Mouse (Mus musculus): ENCODE measurements around the gene Zfp853.

The Zfp853 gene

GRCm38 (mm10) chr5:143289299-143289698, 4.1 kb downstream of the Zfp853 start:
- no peak for DNase-seq

- DNase-seq, result no peak
Measured at GRCm38 (mm10) chr5:143288378-143288911, 5.0 kb downstream of the Zfp853 start.

DNA sequence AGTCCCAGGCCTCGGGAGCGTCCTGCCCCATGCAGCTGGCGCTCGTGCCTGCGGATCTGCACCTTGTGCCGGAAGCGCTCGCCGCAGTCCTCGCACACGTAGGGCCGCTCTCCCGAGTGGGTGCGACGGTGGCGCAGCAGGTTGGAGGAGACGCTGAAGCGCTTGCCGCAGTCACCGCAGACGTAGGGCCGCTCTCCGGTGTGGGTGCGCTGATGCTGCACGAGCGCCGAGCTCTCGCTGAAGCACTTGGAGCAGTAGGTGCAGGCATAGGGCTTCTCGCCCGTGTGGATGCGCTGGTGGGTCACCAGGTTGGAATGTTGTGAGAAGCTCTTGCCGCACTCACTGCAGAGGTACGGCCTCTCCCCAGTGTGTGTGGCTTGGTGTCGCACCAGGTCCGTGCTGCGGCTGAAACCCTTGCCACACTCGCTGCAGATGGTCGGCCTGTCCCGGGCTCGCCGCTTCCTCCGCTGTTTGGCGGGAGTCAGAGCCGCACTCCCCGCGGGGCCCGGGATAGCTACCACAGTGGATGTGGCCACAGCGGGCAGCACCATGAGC, 5.6 kb downstream of the Zfp853 start:
- DNase-seq, result no peak

DNA sequence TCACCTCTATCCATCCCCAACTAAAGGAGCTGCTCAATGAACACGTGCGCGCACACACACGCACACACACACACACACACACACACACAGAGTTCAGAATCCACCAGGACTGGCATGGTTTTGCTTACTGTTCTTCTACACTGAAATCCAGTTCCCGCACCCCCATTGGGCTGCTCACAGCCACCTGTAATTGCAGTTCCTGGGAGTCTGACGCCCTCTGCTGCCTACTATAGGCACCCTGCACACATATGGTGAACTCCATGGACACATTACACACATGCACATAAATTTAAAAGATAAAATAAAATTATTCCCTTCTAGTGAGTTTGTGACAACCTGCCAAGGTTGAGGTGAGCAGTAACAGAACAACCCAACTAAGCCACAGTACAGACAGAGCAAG, 8.7 kb downstream of the Zfp853 start:
- peak in 1 of 2 experiments; percentile 23 for DNase-seq

DNA sequence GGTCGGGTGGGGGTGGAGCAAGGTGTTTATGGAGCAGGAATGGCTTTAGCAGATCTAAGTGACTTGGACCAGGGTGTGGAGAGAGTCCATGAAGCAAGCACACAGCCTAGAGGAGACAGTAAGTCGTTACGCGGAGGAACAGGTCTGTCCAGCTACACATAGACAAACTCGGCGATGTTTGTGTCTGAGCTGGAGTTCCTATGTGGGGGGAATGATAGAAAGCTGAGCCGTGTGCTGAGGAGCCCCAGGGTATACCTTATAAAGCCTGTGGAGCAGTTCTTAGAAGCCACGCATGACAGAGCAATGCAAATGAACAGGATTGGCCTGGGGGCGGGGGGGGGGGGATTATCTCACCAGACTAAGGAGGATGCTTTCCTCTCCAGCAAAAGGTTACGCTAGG, 14.2 kb downstream of the Zfp853 start:
- no peak for DNase-seq

DNA sequence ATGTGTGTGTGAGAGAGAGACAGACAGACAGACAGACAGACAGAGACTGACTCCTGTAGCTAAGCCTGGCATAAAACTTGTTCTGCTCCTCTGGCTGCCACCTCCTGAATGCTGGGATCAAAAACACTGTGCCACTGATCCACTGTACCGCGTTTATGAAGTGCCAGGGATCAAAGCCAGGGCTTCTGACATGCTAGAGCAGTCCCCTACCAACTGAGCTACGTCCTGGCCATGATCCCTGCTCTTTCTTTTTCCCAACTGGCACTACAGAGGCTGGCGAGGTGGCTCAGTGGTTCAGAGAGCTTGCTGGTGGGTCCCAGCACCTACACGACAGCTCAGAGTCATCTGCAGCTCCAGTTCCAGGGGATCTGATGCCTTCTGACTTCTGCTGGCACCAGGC, 17.7 kb downstream of the Zfp853 start:
- DNase-seq, result no peak

GRCm38 (mm10) chr5:143272540-143273330, 20.7 kb downstream of the Zfp853 start:
- no peak for DNase-seq

GRCm38 (mm10) chr5:143272108-143272507, 21.3 kb downstream of the Zfp853 start:
- DNase-seq, result no peak

DNA sequence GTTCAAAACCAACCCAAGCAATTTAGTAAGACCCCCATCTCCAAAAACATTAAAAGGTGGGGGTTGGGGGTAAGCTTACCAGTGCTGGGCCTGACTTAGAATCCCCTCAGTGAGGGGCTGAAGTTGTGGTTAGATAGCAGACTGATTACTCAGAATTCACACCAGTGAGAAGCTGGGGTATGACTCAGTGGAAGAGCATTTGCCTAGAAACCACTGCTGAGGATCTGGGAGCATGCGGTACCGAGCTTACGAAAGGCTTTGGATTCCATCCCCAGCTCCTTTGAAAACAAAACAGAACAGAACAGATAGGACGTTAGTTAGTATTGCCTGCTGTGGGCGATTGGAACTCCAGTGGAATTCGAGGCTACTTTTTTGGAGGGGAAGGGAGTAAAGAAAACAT, 21.8 kb downstream of the Zfp853 start:
- DNase-seq, result no peak

DNA sequence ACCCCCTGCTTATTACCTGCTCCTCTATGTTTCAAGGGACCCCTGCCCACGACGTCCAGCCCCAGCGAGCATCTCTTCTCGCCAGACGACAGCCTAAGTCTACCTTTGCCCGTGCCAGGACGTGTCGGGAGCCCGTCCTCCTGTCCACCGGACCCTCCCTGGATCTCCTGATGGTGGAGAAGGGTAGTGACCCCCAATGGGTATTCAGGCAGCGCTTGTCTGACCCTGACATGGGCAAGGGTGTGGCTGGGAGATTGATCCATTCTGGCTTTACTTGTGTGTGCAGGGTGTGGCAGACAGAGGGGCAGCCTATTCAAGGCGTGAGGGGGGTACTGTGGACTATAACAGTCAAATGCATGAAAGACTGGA, 23.3 kb downstream of the Zfp853 start:
- no peak for DNase-seq

DNA sequence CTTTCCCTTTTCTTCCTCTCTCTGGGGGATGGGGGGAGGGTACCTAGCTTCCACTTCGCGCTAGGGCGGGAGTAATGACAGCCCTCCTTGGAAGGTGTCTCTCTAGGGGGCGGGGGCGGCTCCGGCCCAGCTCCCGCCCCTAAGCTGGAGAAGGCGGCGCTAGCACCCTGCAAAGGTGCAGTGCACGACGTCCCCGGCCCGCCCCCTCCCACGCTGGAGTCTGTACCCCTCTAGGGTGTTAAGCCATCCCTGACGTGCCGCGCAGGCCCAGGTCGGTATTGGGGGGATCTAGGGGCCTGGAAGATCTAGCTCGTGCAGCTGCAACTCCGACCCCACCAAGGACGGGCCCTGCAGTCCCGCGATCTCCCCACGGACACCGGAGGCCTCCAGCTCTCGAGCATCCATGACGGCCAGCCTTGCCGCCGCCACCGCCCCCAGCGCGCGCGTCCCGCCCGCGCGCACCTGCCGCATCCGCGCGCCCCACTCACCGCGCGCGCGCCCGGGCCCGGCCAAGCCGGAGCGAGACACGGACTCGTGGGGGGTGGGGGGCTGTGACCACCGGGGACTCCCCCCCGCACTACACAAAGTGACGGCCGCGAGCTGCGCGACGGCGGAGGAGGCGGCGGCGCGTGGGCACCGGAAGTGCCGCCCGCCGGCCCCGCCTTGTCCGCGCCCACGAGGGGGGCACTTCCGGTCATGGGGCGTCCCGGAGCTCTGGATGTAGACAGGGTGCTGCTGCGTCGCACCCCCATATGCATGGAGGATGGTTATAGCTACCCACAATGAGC, 23.9 kb downstream of the Zfp853 start, which contains the start of gene Zfp316:
Gene Zfp316 (minus strand): TSS at position 660 of the 788 bp plus-strand sequence.
- DNase-seq, result peak; percentile 63 to 67

DNA sequence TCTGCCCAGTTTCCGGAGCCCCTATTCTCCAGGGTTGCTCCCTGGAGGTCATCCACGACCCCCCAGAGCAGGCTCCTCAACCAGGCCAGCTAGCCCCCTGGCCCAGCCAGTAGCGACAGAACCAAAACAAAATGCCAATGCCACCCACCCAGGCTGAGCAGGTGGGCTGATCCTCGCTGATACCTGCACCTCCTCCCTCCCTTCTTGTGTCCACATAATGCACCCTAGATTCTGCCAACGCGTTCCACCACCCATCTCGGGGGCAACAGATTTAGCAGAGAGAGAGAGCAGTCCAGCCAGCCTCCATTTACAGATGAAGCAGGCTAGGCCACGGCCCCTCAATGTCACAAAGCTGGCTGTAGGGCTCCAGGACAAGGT, 24.4 kb downstream of the Zfp853 start:
- DNase-seq, result no peak

GRCm38 (mm10) chr5:143266794-143267193, 26.6 kb downstream of the Zfp853 start:
- no peak for DNase-seq

DNA sequence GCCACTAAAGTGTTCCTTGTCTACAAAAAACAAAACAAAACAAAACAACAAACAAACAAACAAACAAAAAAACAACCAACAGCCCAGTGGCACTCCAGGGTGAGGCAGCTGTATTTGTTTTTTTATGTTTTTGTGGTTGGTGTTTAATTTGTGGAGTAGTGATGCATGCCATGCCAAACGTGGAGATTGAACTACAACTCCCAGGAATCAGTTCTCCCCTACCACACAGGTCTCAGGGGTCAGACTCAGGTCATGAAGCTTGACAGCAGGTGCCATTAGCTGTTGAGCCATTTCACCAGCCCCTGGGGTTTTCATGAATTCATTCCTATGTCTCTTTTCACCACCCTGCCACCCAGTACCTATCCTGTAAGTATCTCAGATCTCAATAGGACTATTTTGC, 28.0 kb downstream of the Zfp853 start:
- no peak for DNase-seq

DNA sequence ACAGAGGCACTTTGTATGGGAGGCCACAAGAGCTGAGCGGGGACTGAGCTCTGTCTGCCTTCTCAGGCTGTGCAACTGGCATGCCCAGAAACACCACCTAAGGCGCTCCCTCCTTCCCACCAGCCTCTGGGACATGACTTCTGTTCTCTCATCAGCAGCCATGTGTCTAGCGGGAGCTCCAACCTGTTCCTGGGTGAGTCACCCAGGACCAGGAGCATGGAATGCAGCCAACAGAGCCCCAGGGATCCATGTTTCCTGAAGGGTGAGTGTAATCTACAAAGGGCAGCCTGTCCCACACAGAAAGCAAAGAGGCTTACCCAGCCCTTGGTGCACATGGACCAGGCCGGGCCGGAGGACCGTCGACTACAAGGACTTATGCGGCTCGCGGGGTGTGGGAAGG, 28.7 kb downstream of the Zfp853 start:
- no peak for DNase-seq

DNA sequence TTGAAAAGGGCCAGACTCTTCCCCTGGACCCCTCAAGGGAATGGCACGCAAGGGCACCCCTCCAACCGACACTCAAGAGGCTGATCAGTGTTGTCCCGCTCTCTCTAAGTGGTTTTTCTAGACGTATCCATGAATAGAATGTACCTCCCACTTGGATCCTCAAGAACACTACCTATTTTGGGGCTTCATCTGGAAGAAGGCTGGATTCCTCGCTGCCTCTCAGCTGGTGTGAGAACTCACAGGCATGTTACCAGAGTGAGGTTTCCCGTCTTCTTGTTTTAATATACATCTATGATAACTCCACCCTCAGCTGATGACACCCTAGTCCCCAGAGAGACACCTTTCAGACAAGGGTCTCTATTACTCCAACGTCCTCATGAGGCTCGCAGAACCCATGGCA, 31.8 kb downstream of the Zfp853 start:
- DNase-seq, result no peak

GRCm38 (mm10) chr5:143255802-143256201, 37.6 kb downstream of the Zfp853 start:
- DNase-seq, result no peak

DNA sequence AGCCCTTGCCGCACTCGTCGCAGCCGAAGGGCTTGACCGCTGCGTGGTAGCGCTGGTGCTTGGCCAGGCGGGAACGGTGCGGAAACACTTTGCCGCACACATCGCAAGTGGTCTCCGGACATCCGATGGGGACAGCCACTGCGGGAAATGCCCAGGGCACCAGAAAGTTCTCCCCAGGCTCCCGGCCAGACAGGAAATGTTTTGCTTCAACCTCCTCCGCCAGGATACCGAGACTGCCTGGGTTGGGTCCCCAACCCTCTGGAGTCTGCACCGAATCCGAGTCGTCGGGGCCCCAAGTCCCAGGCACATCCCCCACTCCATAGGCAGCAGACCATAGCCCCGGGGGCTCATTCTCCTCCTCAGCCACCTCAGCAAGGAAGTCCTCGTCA, 38.3 kb downstream of the Zfp853 start:
- no peak for DNase-seq

DNA sequence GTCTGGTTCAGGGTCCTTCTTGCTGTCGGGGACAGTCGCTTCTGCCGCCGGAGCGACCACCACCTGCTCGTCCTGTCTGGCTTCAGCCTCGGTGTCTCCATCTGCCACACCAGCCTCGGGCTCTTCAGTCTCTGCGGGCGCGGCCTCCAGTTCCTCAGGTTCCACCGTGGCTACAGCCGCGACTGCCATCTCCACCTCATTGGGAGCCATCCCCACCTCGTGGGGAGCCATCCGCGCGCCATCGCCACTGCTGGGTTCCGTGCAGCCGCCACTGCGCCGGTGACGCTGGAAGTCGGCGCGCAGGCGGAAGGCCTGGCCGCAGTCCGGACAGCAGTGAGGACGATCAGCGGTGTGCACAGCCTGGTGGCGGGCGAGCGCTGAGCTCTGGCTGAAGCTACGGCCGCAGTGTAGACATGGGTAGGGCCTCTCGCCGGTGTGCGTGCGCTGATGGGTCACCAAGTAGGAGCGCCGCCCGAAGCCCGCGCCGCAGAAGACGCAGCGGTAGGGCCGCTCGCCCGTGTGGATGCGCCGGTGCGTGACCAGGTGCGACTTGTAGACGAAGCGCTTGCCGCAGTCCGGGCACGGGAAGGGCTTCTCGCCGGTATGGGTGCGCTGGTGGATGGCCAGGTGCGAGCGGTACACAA, 38.8 kb downstream of the Zfp853 start:
- DNase-seq, result peak in 1 of 2 experiments; percentile 7

DNA sequence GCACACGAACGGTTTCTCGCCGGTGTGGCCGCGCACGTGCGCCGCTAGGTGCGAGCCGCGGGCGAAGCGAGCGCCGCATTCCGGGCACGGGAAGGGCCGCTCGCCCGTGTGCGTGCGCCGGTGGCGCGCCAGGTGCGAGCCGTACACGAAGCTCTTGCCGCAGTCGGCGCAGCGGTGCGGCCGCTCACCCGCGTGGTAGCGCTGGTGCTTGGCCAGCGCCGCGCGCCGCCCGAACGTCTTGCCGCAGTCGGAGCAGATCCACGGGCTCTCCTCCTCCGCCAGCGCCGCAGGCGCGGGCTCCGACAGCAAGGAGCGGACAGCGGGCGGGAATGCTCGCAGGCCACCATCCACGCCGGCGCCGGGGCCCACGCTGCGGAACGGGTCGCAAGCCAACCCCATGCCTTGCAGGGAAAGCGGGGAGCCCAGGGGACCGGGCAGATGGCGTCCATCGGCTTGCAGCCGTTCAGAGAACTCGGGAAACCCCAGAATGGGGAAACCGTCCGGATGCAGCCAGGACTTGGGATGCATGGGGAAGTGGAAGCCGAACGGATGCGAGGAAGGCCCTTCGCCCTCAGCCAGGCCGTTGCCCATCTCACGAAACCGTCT, 39.4 kb downstream of the Zfp853 start:
- DNase-seq, result peak in 1 of 2 experiments; percentile 7

- peak in 1 of 2 experiments; percentile 6 for DNase-seq
Measured at GRCm38 (mm10) chr5:143253186-143253880, 40.1 kb downstream of the Zfp853 start.

GRCm38 (mm10) chr5:143252791-143253185, 40.6 kb downstream of the Zfp853 start:
- no peak for DNase-seq

Measured in B cell, adult 2 months (primary cell).